Mouse (Mus musculus): Measurements from ENCODE around the gene Nfix. TPM values are rescaled to one million over a fixed set of nuclear protein-coding genes. Genes with fewer than 3 reads are reported as not detected.
A peak's percentile ranks its signal among the peaks of the same experiment; 100 is the strongest.

The Nfix gene
- polyA plus RNA-seq, 1 experiment from 2014 or later = 0.87 TPM

DNA sequence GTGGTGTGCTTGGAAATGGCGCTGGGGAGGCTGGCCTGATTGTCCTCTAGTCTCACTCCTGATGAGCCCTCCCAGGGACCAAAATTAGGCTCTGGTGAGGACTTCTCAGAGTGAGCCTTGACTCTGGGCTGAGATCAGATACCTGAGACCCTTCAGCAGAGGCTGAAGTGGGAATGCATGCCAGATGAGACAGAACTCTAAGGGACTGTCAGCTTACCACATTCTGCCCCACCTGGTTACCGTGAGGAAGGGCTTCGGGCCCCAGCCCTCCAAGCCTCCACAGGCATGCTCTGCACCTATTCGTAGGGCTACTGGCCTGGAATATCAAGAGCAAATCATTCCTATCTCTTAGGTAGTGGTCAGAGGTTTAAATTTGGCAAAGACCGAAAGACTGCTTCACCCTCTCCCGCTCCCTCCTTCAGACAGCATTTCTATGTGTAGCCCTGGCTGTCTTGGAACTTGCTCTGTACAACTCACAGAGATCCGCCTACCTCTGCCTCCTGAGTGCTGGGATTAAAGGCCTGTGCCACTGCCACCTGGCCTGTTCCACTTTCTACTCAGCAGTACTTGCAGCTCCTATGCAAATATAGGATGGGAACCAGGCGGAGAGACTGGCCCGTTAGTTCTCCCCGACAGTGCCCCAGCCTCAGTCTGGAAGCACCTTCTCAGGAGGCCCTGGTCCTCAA is 61.3 kb downstream of the Nfix start:
- H3K27ac ChIP-seq = peak overlapping the region; percentile 76; the same call in 1 of the 2 replicates
- WGBS = 54% methylated on average over 10 of the region's 10 CpGs
- H3K9me3 ChIP-seq = no peaks in the 10 kb centered on the region
- DNase-seq (ENCODE audit: low spot score) = no peak
- H3K27me3 ChIP-seq (ENCODE audit: insufficient read depth, poor library complexity, severe bottlenecking) = peaks cover 96% of the 10 kb centered on the region
- peaks cover 72% of the 10 kb centered on the region for H3K4me1 ChIP-seq
- no peaks in the 10 kb centered on the region for H3K36me3 ChIP-seq
- no peak overlapping the region for H3K4me3 ChIP-seq

- Histone ChIP-seq H3K27ac (peak overlapping the region; percentile 76; the same call in 1 of the 2 replicates), H3K9me3 (no peaks in the 10 kb centered on the region), H3K4me1 (peaks cover 71% of the 10 kb centered on the region), H3K4me3 (peak overlapping the region; percentile 51), H3K36me3 (no peaks in the 10 kb centered on the region), H3K27me3 (ENCODE audit: insufficient read depth, poor library complexity, severe bottlenecking) (peaks cover 94% of the 10 kb centered on the region)
- no peak for DNase-seq (ENCODE audit: low spot score)
- 7% methylated on average over 10 of the region's 10 CpGs for WGBS
These were observed 61.9 kb downstream of the Nfix start for GRCm38 (mm10) chr8:84738266-84738665.

DNA sequence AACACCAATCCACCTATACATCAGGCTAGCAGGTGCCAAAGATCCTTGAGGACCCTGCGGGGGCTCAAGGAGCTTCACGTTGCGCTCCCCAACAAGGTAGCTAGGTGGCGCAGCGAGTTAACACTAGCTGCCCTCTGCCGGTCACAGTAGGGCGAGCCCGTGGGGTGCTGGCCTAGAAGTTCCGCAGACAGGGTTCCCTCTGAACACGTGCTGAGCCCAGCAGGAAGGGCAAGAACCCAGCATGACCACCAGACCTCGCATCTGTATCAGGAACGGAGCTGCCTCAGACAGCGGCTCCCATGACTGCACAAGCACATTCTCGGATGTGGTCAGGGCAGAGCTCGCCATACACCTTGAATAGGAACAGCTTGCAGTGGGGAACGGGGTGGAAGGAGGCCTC is 62.5 kb downstream of the Nfix start:
- no peaks in the 10 kb centered on the region for H3K36me3 ChIP-seq
- peak overlapping the region; percentile 76 for H3K27ac ChIP-seq
- H3K4me1 ChIP-seq = peaks cover 71% of the 10 kb centered on the region
- peak; percentile 92 for DNase-seq (ENCODE audit: low spot score)
- H3K4me3 ChIP-seq = peak overlapping the region; percentile 51
- WGBS = 1% methylated on average over 16 of the region's 16 CpGs
- H3K9me3 ChIP-seq = no peaks in the 10 kb centered on the region
- H3K27me3 ChIP-seq (ENCODE audit: insufficient read depth, poor library complexity, severe bottlenecking) = peaks cover 98% of the 10 kb centered on the region

DNA sequence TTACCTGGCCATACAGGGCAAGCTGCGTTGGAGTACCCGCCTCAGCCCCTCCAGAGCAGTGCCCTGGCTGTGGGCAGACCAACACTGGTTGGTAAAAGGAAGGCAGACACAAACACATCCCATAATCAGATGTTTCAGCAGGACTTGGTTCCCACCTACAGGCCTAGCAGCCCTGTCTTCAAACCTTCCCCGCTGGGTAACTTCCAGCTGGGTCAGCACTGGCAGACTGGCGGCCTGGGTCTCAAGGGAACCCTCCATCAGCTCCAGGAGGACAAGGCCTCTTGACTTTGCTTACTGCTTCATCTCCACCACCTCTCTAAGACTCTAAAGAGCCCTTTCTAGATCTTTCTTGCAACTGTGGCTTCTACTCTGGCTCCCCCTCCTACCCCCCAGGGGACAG is 63.6 kb downstream of the Nfix start:
- H3K27me3 ChIP-seq (ENCODE audit: insufficient read depth, poor library complexity, severe bottlenecking) = peaks cover 98% of the 10 kb centered on the region
- H3K36me3 ChIP-seq = no peaks in the 10 kb centered on the region
- WGBS = 86% methylated on average over 4 of the region's 4 CpGs
- no peaks in the 10 kb centered on the region for H3K9me3 ChIP-seq
- H3K4me3 ChIP-seq = no peak overlapping the region
- peaks cover 72% of the 10 kb centered on the region for H3K4me1 ChIP-seq
- peak overlapping the region; percentile 65 for H3K27ac ChIP-seq
- DNase-seq (ENCODE audit: low spot score) = no peak

DNA sequence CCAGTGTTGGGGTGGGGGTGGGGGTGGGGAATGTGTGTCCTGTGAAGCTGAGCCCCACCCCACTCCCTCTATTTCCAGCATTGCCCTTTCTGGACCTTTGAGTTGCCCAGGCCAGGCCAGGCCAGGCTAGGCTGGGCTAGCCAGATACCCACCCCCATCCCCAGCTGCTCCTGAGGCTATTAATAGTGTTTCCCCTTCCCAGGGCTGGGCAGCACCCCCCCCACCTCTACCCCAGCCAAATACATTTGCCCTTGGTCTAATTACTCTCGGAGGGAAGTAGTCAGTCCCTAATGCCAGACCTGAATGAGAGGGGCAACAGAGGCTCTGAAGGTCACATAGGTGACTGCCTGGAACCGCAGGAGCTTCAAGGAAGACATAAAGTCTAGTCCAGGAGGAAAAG is 64.5 kb downstream of the Nfix start:
- peaks cover 98% of the 10 kb centered on the region for H3K27me3 ChIP-seq (ENCODE audit: insufficient read depth, poor library complexity, severe bottlenecking)
- no peaks in the 10 kb centered on the region for H3K36me3 ChIP-seq
- H3K4me1 ChIP-seq = peaks cover 73% of the 10 kb centered on the region
- peak overlapping the region; percentile 65; the same call in 1 of the 2 replicates for H3K27ac ChIP-seq
- no peak for DNase-seq (ENCODE audit: low spot score)
- WGBS = 37% methylated on average over 2 of the region's 2 CpGs
- H3K9me3 ChIP-seq = no peaks in the 10 kb centered on the region
- H3K4me3 ChIP-seq = no peak overlapping the region

DNA sequence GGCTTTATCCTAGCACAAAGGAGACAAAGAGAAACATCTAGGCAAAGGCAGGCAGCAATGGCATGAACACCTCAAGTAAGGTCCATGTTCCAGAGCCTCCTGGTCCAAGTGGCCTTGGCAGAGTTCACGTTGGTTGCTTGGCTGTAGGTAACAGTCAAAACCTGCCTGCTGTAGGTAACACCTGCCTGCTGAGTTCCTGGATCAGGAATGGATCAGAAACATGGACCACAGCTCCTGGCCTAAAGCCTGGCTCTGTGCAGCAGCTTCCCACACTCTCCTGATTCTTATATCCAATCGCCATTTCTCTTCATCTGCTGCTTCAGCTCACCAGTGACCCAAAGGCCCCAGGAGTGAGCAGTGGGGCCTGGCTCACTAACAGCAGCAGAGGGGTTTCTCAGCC is 65.5 kb downstream of the Nfix start:
- peaks cover 77% of the 10 kb centered on the region for H3K4me1 ChIP-seq
- peaks cover 98% of the 10 kb centered on the region for H3K27me3 ChIP-seq (ENCODE audit: insufficient read depth, poor library complexity, severe bottlenecking)
- 0 out of 2 replicates have a peak overlapping the region, but pooled peaks have one; percentile 65 for H3K27ac ChIP-seq
- H3K4me3 ChIP-seq = no peak overlapping the region
- no peaks in the 10 kb centered on the region for H3K9me3 ChIP-seq
- no peak for DNase-seq (ENCODE audit: low spot score)
- WGBS = 82% methylated on average over 2 of the region's 2 CpGs
- no peaks in the 10 kb centered on the region for H3K36me3 ChIP-seq

- Histone ChIP-seq H3K27ac (peak overlapping the region; percentile 65; the same call in 1 of the 2 replicates), H3K27me3 (ENCODE audit: insufficient read depth, poor library complexity, severe bottlenecking) (peaks cover 98% of the 10 kb centered on the region), H3K36me3 (no peaks in the 10 kb centered on the region), H3K4me1 (peaks cover 78% of the 10 kb centered on the region), H3K4me3 (no peak overlapping the region), H3K9me3 (no peaks in the 10 kb centered on the region)
- 89% methylated on average over 6 of the region's 6 CpGs for WGBS
- DNase-seq (ENCODE audit: low spot score) = no peak
These were observed 66.2 kb downstream of the Nfix start for GRCm38 (mm10) chr8:84733959-84734358.

DNA sequence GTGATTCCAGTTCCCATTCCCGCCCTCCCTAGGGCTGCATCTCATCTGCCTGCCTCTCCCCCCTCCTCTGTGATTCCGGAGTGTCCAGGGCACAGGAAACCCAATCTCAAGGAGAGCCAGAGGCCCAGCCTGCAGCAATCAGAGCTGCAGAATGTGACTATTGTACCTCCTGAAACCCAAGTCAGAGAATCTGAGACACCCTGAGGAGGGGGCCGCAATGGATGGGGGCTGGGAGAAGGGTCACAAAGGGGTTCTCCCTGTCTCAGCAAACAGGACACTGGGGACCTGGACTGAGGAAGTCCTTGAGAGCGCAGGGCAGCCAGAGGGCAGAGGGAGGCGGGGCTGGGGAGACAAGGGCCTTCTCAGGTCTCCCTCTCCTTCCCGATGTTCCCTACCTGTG is 67.1 kb downstream of the Nfix start:
- no peak for DNase-seq (ENCODE audit: low spot score)
- 29% methylated on average over 6 of the region's 6 CpGs for WGBS
- Histone ChIP-seq H3K27ac (peak overlapping the region; percentile 87), H3K4me1 (peaks cover 78% of the 10 kb centered on the region), H3K36me3 (no peaks in the 10 kb centered on the region), H3K27me3 (ENCODE audit: insufficient read depth, poor library complexity, severe bottlenecking) (peaks cover 96% of the 10 kb centered on the region), H3K9me3 (no peaks in the 10 kb centered on the region), H3K4me3 (no peak overlapping the region)

GRCm38 (mm10) chr8:84732545-84732944 is 67.6 kb downstream of the Nfix start:
- Histone ChIP-seq H3K9me3 (no peaks in the 10 kb centered on the region), H3K27me3 (ENCODE audit: insufficient read depth, poor library complexity, severe bottlenecking) (peaks cover 93% of the 10 kb centered on the region), H3K36me3 (no peaks in the 10 kb centered on the region), H3K4me1 (peaks cover 77% of the 10 kb centered on the region), H3K27ac (peak overlapping the region; percentile 87), H3K4me3 (no peak overlapping the region)
- 73% methylated on average over 5 of the region's 5 CpGs for WGBS
- no peak for DNase-seq (ENCODE audit: low spot score)

GRCm38 (mm10) chr8:84731371-84732177 is 68.6 kb downstream of the Nfix start:
- Histone ChIP-seq H3K27ac (peak overlapping the region; percentile 87), H3K4me1 (peaks cover 85% of the 10 kb centered on the region), H3K36me3 (no peaks in the 10 kb centered on the region), H3K27me3 (ENCODE audit: insufficient read depth, poor library complexity, severe bottlenecking) (peaks cover 87% of the 10 kb centered on the region), H3K4me3 (no peak overlapping the region), H3K9me3 (no peaks in the 10 kb centered on the region)
- DNase-seq (ENCODE audit: low spot score) = no peak
- WGBS = 60% methylated on average over 11 of the region's 11 CpGs

- Histone ChIP-seq H3K36me3 (no peaks in the 10 kb centered on the region), H3K27me3 (ENCODE audit: insufficient read depth, poor library complexity, severe bottlenecking) (peaks cover 78% of the 10 kb centered on the region), H3K4me1 (peaks cover 87% of the 10 kb centered on the region), H3K27ac (peak overlapping the region; percentile 87), H3K9me3 (no peaks in the 10 kb centered on the region), H3K4me3 (peak overlapping the region; percentile 27)
- 20% methylated on average over 9 of the region's 9 CpGs for WGBS
- peak; percentile 96 for DNase-seq (ENCODE audit: low spot score)
These were observed 69.4 kb downstream of the Nfix start for GRCm38 (mm10) chr8:84730541-84731370.

GRCm38 (mm10) chr8:84729921-84730362 is 70.2 kb downstream of the Nfix start:
- no peaks in the 10 kb centered on the region for H3K36me3 ChIP-seq
- 84% methylated on average over 16 of the region's 16 CpGs for WGBS
- DNase-seq (ENCODE audit: low spot score) = no peak
- peaks cover 75% of the 10 kb centered on the region for H3K27me3 ChIP-seq (ENCODE audit: insufficient read depth, poor library complexity, severe bottlenecking)
- peak overlapping the region; percentile 87 for H3K27ac ChIP-seq
- H3K4me1 ChIP-seq = peaks cover 87% of the 10 kb centered on the region
- peak overlapping the region; percentile 27; the same call in 1 of the 2 replicates for H3K4me3 ChIP-seq
- no peaks in the 10 kb centered on the region for H3K9me3 ChIP-seq

Measured in heart, embryonic 10.5 days (tissue).